Mouse (Mus musculus): ENCODE data around the gene Tgfbr2.

GRCm38 (mm10) chr9:116148809-116149208 lies 26.4 kb downstream of the Tgfbr2 start:
- TF ChIP-seq CTCF (conservative IDR thresholded peaks at IDR 0.05 in 1 of 2, IDR thresholded peaks at IDR 0.05 in 1 of 2; ENCODE audit: low read depth in 2 of 2, low read length in 2 of 2) = no peak
- no peak for TF ChIP-seq EP300 (IDR thresholded peaks at IDR 0.05; ENCODE audit: low read length)
- TF ChIP-seq MEF2A (IDR thresholded peaks at IDR 0.05; ENCODE audit: borderline replicate concordance, low read depth, low read length) = no peak
- no peak for TF ChIP-seq POLR2A (IDR thresholded peaks at IDR 0.05; ENCODE audit: low read depth, low read length)
- no peak for TF ChIP-seq CHD2 (IDR thresholded peaks at IDR 0.05; ENCODE audit: low read length)
- TF ChIP-seq ZKSCAN1 (IDR thresholded peaks at IDR 0.05; ENCODE audit: borderline replicate concordance, low read depth, low read length) = no peak
- TF ChIP-seq ZNF384 (IDR thresholded peaks at IDR 0.05; ENCODE audit: low read depth, low read length) = no peak
- no peak for TF ChIP-seq GABPA (IDR thresholded peaks at IDR 0.05; ENCODE audit: insufficient replicate concordance, low read depth, low read length)
- no peak for TF ChIP-seq RCOR1 (conservative IDR thresholded peaks at IDR 0.05; ENCODE audit: low read depth, low read length)
- no peak for TF ChIP-seq ELF1 (IDR thresholded peaks at IDR 0.05; ENCODE audit: low read depth, low read length)
- TF ChIP-seq MYC (IDR thresholded peaks at IDR 0.05; ENCODE audit: low read depth, low read length) = no peak
- no peak for TF ChIP-seq ZC3H11A (IDR thresholded peaks at IDR 0.05; ENCODE audit: low read depth, low read length)

Data from CH12.LX (cell line).